Mouse (Mus musculus) gastrocnemius, postnatal 36 days (tissue): Measurements from ENCODE around the gene Tnr. TPM values are rescaled to one million over a fixed set of nuclear protein-coding genes. Genes with fewer than 3 reads are reported as not detected.

Experiments used
- DNase-seq, 2 experiments: peaks; one replicate each; pipeline ENCODE4 v3.0.0; 2022
- intact Hi-C: fragments of 180-260 bp; cut with DNase I; formaldehyde crosslinking; loops from one replicate; pipeline ENCODE4 v1.15.1; 2025
- total RNA-seq, 2 experiments: library from RNA; stranded (reverse); gene quantifications; 2 replicates each; pipeline ENCODE4 v1.2.3; 2021

Gene Tnr
- total RNA-seq, 2 experiments from 2014 or later, result not detected

- intact Hi-C loops, result no loop called here
- no peak for DNase-seq
Observed at GRCm38 (mm10) chr1:159842876-159843275, 319.3 kb downstream of the Tnr start.

GRCm38 (mm10) chr1:159852088-159852487 lies 328.5 kb downstream of the Tnr start:
- intact Hi-C loops, result no loop called here
- DNase-seq, result no peak

GRCm38 (mm10) chr1:159854261-159854660 lies 330.7 kb downstream of the Tnr start:
- intact Hi-C loops, result no loop called here
- no peak for DNase-seq

- intact Hi-C loops, result no loop called here
- DNase-seq, result no peak
Observed at GRCm38 (mm10) chr1:159861782-159862474, 338.4 kb downstream of the Tnr start.

- no peak for DNase-seq
- intact Hi-C loops, result no loop called here
Observed at GRCm38 (mm10) chr1:159865696-159866095, 342.1 kb downstream of the Tnr start.

GRCm38 (mm10) chr1:159869619-159870441 lies 346.3 kb downstream of the Tnr start:
- intact Hi-C loops, result no loop called here

GRCm38 (mm10) chr1:159872866-159873265 lies 349.3 kb downstream of the Tnr start:
- DNase-seq, result no peak
- intact Hi-C loops, result no loop called here

More at GRCm38 (mm10) chr1:159869619-159870441, 346.3 kb downstream of the Tnr start:
- no peak for DNase-seq

GRCm38 (mm10) chr1:159878681-159879080 lies 355.1 kb downstream of the Tnr start:
- no peak for DNase-seq
- intact Hi-C loops, result no loop called here

- DNase-seq, result no peak
Observed at GRCm38 (mm10) chr1:159879866-159880265, 356.3 kb downstream of the Tnr start.

GRCm38 (mm10) chr1:159885476-159885875 lies 361.9 kb downstream of the Tnr start:
- intact Hi-C loops, result no loop called here

More at GRCm38 (mm10) chr1:159879866-159880265, 356.3 kb downstream of the Tnr start:
- intact Hi-C loops, result no loop called here

GRCm38 (mm10) chr1:159888611-159889010 lies 365.0 kb downstream of the Tnr start:
- no peak for DNase-seq
- intact Hi-C loops, result no loop called here

More at GRCm38 (mm10) chr1:159885476-159885875, 361.9 kb downstream of the Tnr start:
- DNase-seq, result no peak

- no peak for DNase-seq
- intact Hi-C loops, result no loop called here
Observed at GRCm38 (mm10) chr1:159889012-159889765, 365.6 kb downstream of the Tnr start.

GRCm38 (mm10) chr1:159890524-159890923 lies 367.0 kb downstream of the Tnr start:
- DNase-seq, result no peak
- intact Hi-C loops, result no loop called here

- intact Hi-C loops, result no loop called here
- no peak for DNase-seq
Observed at GRCm38 (mm10) chr1:159895094-159895493, 371.5 kb downstream of the Tnr start.

GRCm38 (mm10) chr1:159899991-159900390 lies 376.4 kb downstream of the Tnr start:
- intact Hi-C loops, result no loop called here
- DNase-seq, result no peak

- intact Hi-C loops, result no loop called here
- DNase-seq, result no peak
Observed at GRCm38 (mm10) chr1:159900639-159901038, 377.1 kb downstream of the Tnr start.

GRCm38 (mm10) chr1:159901366-159902119 lies 378.0 kb downstream of the Tnr start:
- no peak for DNase-seq
- intact Hi-C loops, result no loop called here

GRCm38 (mm10) chr1:159902120-159902497 lies 378.5 kb downstream of the Tnr start:
- DNase-seq, result no peak
- intact Hi-C loops, result no loop called here

- intact Hi-C loops, result loop anchor here (5.0 kb wide), 2 partner anchors 151 to 171 kb away; no protein-coding TSS in a partner anchor
Observed at GRCm38 (mm10) chr1:159911006-159911405, 387.4 kb downstream of the Tnr start.

GRCm38 (mm10) chr1:159914726-159915125 lies 391.2 kb downstream of the Tnr start:
- intact Hi-C loops, result loop anchor here (5.0 kb wide), 2 partner anchors 148 to 168 kb away; no protein-coding TSS in a partner anchor
- no peak for DNase-seq

More at GRCm38 (mm10) chr1:159911006-159911405, 387.4 kb downstream of the Tnr start:
- no peak for DNase-seq
